Mouse (Mus musculus) lung, postnatal 14 days (tissue): ENCODE data around the gene Stk32b.

Source experiments
- DNase-seq: peaks from one replicate; pipeline ENCODE4 v3.0.0; 2021

The Stk32b gene

GRCm38 (mm10) chr5:37506880-37507519, 210.0 kb downstream of the Stk32b start:
- no peak for DNase-seq

GRCm38 (mm10) chr5:37494984-37495476, 221.9 kb downstream of the Stk32b start:
- no peak for DNase-seq

- DNase-seq: no peak
These were observed 244.9 kb downstream of the Stk32b start for GRCm38 (mm10) chr5:37472025-37472608.

- DNase-seq: no peak
These were observed 245.4 kb downstream of the Stk32b start for GRCm38 (mm10) chr5:37471584-37471983.

- DNase-seq: no peak
These were observed 247.9 kb downstream of the Stk32b start for GRCm38 (mm10) chr5:37469031-37469430.

GRCm38 (mm10) chr5:37467646-37468045, 249.3 kb downstream of the Stk32b start:
- no peak for DNase-seq

- DNase-seq: no peak
These were observed 251.5 kb downstream of the Stk32b start for GRCm38 (mm10) chr5:37465461-37465860.

GRCm38 (mm10) chr5:37458236-37458635, 258.7 kb downstream of the Stk32b start:
- DNase-seq: no peak

GRCm38 (mm10) chr5:37457831-37458230, 259.1 kb downstream of the Stk32b start:
- DNase-seq: no peak

- DNase-seq: no peak
These were observed 259.8 kb downstream of the Stk32b start for GRCm38 (mm10) chr5:37457191-37457590.

GRCm38 (mm10) chr5:37456590-37456989, 260.4 kb downstream of the Stk32b start:
- no peak for DNase-seq

- no peak for DNase-seq
These were observed 269.4 kb downstream of the Stk32b start for GRCm38 (mm10) chr5:37447546-37447945.

- no peak for DNase-seq
These were observed 274.2 kb downstream of the Stk32b start for GRCm38 (mm10) chr5:37442767-37443166.

- no peak for DNase-seq
These were observed 281.6 kb downstream of the Stk32b start for GRCm38 (mm10) chr5:37435417-37435816.

- DNase-seq: no peak
These were observed 289.8 kb downstream of the Stk32b start for GRCm38 (mm10) chr5:37427210-37427609.

GRCm38 (mm10) chr5:37419028-37419427, 297.9 kb downstream of the Stk32b start:
- DNase-seq: no peak
